Mouse (Mus musculus) lung, postnatal 4 days (tissue): ENCODE results near the gene Chaf1a.
A peak's percentile ranks its signal among the peaks of the same experiment; 100 is the strongest.

ENCODE experiments used
- DNase-seq, 2 experiments: peaks; one replicate each; pipeline ENCODE4 v3.0.0; 2021

The Chaf1a gene

GRCm38 (mm10) chr17:56020400-56021084 is 19.7 kb upstream of the Chaf1a start:
- no peak for DNase-seq

- peak in 1 of 2 experiments; percentile 19 for DNase-seq
Measured at GRCm38 (mm10) chr17:56021161-56021910, 18.9 kb upstream of the Chaf1a start.

DNA sequence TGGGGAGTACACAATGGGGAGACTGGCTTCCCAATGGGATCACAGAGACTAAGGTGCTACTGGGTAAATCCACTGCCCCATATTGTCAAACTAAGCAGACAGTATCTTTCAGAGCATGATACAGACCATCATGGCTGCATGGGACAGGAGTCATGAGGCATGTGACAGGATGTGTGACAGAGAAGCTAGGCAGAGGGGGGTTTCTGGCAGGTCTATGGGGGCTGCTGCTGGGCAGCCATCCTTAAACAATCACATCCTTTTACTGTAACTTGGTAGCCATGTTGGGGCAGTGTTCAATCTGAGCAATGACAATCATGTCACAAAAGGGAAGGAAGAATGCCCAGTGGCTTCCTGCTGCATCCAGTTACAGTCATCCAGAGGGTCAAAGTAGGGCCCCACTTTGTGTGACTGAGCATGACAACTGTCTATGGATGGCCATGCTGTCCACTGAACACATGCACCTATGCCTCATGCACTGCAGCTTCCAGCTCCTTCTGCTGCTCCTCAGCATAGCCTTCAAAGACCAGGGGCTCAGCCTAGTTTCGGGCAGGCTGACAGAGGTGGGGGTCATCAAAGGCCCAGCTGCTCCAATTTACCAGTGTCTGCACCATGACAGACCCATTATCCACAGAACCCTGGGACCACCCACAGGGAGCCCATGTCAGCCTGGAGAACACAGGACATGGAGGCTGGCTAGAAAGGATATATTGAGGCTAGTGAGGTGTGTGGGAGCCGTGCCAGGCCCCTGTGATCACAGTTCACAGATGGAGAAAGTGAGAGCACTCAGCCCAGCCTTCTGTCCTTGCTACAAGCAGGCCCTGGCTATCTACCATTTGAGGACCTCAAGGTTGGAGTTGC is 17.9 kb upstream of the Chaf1a start:
- peak in 1 of 2 experiments; percentile 24 for DNase-seq

DNA sequence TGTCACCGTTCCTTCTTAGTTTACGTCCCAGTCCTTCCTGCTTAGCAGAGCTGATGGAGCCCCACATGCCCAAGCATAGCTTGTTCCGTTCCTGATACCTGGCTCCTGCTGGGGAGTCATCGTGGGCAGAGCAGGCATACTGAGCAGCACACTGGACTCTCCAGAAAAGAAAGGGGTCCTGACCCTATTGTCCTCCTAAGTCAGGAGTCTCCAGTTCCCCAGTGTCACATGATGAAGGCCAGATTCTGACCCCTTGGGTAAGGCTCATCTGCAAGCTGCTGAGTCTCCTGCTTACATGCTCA is 17.3 kb upstream of the Chaf1a start:
- no peak for DNase-seq

DNA sequence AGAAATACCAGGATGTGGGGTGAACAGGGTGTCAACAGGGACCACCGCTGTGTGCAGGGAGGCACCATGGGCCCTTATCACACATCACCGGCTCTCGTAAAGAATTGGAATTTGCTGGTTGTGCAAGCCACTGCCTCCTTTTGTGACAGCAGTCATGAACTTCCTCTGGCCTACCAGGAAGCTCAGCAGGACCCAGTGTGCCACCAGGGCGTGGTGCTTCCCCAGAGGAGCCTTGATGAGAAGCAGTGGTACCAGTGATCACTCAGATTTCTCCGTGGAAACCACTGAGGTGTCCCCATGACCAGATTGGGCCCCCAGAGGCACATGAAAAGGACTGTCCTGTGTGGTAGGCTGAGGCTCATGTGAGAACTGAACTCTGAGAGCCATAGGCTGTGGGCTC is 16.9 kb upstream of the Chaf1a start:
- peak; percentile 56 to 58 for DNase-seq

GRCm38 (mm10) chr17:56024476-56024875 is 15.8 kb upstream of the Chaf1a start:
- DNase-seq: peak in 1 of 2 experiments; percentile 17

- DNase-seq: no peak
Measured at GRCm38 (mm10) chr17:56024931-56025330, 15.3 kb upstream of the Chaf1a start.

GRCm38 (mm10) chr17:56026303-56026702 is 13.9 kb upstream of the Chaf1a start:
- DNase-seq: no peak

- no peak for DNase-seq
Measured at GRCm38 (mm10) chr17:56026881-56027280, 13.4 kb upstream of the Chaf1a start.

DNA sequence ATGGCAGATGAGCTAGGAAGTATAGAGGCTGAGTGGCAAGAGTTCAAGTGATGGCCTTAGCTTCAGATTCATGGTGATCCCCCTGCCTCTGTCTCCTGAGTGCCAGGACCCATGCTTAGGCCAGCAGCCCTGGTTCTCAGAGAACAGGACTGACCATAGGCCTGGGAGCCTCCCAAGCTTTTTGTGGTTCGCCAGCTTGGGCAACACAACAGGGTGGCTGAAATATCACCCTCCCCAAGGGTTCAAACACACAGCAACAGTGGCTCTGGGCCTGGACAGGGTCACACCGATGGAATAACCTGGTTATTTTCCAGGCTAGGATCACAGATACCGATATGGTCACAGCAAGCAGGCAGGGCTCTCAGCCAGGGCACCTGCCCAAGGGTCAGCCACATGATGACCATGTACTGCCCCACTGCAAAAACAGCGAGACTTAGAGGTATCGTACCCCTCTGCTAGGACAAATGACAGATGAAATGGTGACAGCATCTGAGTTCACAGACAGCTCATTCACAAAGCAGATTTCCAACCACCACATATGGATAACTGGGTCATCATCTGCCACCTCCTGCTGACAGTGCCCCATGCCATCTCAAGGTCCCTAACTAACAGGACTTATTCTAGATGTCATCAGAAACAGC is 12.3 kb upstream of the Chaf1a start:
- DNase-seq: no peak

- no peak for DNase-seq
Measured at GRCm38 (mm10) chr17:56030238-56030870, 9.9 kb upstream of the Chaf1a start.

DNA sequence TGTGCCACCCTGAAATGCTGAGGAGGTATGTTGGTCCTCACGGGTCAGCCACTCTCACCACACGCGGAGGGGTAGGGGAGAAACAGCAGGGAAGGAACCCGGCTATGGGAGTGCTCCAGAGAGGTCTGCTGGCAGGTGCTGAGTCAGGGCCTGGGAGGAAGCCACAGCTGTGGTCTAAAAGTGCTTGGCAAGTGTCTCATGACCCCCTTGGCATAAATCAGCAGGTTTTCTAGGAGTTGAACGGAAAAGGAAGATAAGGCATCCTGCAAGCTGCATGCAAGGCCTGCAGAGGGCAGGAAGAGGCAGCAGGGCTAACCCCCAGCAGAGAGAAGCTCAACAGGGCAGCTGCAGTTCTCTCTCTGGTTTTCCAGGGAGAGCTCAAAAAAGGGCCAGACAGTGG is 9.3 kb upstream of the Chaf1a start:
- DNase-seq: peak; percentile 28 to 48

DNA sequence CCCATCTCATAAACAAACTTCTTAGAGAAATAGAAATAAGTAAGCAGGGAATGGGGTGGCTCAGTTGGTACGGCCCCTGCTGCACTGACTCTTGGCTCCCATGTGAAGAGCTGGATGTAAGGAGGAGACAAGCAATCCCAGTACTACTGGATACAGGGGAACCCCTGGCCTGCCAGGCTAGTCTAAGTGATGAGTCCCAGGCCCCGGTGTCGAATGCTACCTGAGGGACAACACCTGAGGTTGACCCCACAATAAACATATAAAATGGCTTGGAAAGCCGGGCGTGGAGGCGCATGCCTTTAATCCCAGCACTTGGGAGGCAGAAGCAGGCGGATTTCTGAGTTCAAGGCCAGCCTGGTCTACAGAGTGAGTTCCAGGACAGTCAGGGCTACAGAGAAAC is 8.8 kb upstream of the Chaf1a start:
- peak in 1 of 2 experiments; percentile 21 for DNase-seq

DNA sequence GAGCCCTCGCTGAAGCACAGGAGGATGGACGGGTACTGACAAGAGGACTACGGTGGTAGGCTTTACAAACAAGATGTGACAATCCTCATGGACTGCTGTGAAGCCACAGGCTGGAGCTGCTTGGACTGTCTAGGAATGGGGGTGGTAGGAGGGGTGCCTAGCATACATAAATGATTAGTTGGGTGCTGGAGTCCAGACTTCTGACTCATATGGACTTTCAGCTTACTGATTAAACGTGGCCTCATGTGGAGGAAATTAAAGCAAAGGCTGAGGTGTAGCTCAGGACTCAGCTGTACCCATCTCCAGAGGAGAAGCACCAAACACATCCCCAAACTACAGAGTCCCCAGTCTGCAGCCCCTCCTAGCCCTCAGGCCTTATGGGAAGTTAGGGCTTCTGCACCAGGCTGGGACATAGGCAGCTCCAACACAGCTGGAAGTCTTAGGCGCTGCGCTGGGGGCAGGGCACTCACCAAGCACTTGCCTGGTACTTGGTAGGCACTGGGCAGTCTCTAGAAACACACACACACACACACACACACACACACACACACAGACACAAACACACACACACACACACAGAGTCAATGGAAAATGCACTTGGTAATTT is 8.0 kb upstream of the Chaf1a start:
- DNase-seq: peak in 1 of 2 experiments; percentile 30

- DNase-seq: peak in 1 of 2 experiments; percentile 29
Measured at GRCm38 (mm10) chr17:56032831-56033230, 7.4 kb upstream of the Chaf1a start.

GRCm38 (mm10) chr17:56034040-56034725 is 6.1 kb upstream of the Chaf1a start:
- DNase-seq: peak in 1 of 2 experiments; percentile 24

- no peak for DNase-seq
Measured at GRCm38 (mm10) chr17:56034726-56035100, 5.5 kb upstream of the Chaf1a start.

DNA sequence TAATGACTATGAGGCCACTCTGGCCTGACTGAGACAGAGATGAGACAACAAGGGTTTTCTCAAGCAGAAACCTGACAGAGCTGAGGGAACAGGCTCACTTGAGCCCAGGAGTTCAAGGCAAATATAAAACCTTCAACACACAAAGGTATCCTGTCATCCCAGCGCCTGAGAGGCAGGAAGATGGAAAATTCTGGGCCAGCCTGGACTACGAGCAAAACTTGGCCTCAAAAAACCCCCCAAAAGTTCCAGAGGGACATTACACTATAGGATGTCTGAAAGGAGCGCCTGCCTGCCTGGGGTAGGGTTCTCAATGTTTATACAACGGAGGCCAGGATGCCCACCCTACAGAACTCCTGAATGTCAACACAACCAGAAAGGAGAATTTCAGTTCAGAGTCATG is 5.0 kb upstream of the Chaf1a start:
- no peak for DNase-seq

DNA sequence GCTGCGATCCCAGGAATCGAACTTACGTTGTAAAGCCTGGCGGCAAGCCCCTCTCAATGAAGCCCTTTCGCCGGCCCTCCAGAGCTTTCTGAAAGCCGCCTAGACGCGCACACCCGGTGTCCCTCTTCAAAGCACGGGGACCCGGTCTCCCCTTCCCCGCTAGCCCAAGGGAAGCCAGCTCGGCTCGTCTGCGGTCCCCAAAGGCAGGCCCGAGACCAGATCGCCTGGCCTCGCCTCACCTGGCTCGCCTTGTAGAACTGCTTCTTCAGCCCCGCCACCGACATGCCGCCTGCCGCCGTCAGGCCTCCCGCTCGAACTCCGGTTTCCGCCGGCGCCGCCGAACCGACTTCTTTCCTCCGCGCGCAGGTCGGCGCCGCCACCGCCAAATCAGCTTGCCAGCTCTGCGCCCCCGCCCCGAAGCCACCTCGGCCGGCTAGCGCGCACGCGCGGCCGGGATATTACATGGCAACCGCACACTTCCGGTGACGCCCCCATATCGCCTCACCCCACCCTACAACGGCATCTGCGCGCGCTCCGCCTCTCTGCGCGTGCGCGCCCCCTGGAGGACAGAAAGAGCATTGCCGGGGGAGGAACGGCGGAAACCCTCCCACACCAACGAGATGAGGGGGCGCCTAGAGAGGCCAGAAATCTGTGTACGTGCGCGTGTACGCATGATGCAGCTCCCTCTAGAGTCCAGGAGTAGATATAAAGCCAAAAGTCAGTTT is 3.9 kb upstream of the Chaf1a start, which contains the start of gene Sh3gl1:
Gene Sh3gl1, minus strand, starts transcription at position 460 of the 725 bp plus-strand sequence.
- peak; percentile 99 to 100 for DNase-seq

GRCm38 (mm10) chr17:56036901-56037287 is 3.3 kb upstream of the Chaf1a start:
- DNase-seq: no peak
